Mouse (Mus musculus): ENCODE measurements around the gene Sfxn3. TPM values are rescaled to one million over a fixed set of nuclear protein-coding genes. Genes with fewer than 3 reads are reported as not detected.

Gene Sfxn3
- total and polyA plus RNA-seq, 3 experiments = 5.0 to 10.6 TPM; not detected in 1

- DNase-seq (ENCODE audit: low read depth, low spot score) = peak; percentile 85
- 0 out of 2 replicates have a peak overlapping the region, but pooled peaks have one; percentile 15 for H3K9ac ChIP-seq (ENCODE audit: control insufficient read depth, low read depth, low read length, poor library complexity, severe bottlenecking)
- H3K27me3 ChIP-seq (ENCODE audit: control insufficient read depth in 1 of 2, insufficient read depth in 2 of 2, low read length in 2 of 2) = no peaks in the 10 kb centered on the region
- peak overlapping the region; percentile 5 to 48; a peak in 2 of 4 replicates for H3K4me3 ChIP-seq (ENCODE audit: control insufficient read depth in 1 of 2, insufficient read depth in 1 of 2, low read depth in 2 of 2, low read length in 2 of 2)
- H3K9me3 ChIP-seq (replicated peaks; ENCODE audit: insufficient read depth, low read length) = no peaks in the 10 kb centered on the region
- peaks cover 10 to 23% of the 10 kb centered on the region in 2 experiments for H3K4me1 ChIP-seq (ENCODE audit: control insufficient read depth in 1 of 2, insufficient read depth in 2 of 2, low read length in 2 of 2)
- H3K79me2 ChIP-seq (ENCODE audit: control insufficient read depth, insufficient read depth, low read length, poor library complexity) = peaks cover 2% of the 10 kb centered on the region; the same call in 1 of the 2 replicates
- peaks cover 0 to 25% of the 10 kb centered on the region in 2 experiments; a peak in 2 of 4 replicates for H3K36me3 ChIP-seq (ENCODE audit: control insufficient read depth in 1 of 2, insufficient read depth in 2 of 2, low read length in 2 of 2)
- TF ChIP-seq RCOR1 (IDR thresholded peaks at IDR 0.05; ENCODE audit: low read depth, low read length) = peak; percentile 45; the same call in 1 of the 2 replicates
- peak; percentile 71 to 81 (median 78) for TF ChIP-seq CTCF (IDR thresholded peaks at IDR 0.05 in 2 of 3, conservative IDR thresholded peaks at IDR 0.05 in 1 of 3; ENCODE audit: control insufficient read depth in 1 of 3, insufficient read depth in 1 of 3, low read depth in 2 of 3, low read length in 3 of 3, poor library complexity in 1 of 3, severe bottlenecking in 1 of 3)
- 0 out of 2 replicates have a peak, but pooled peaks have one; percentile 43 for TF ChIP-seq ETS1 (IDR thresholded peaks at IDR 0.05; ENCODE audit: low read depth, low read length)
- peak; percentile 76; the same call in 1 of the 2 replicates for TF ChIP-seq MAZ (IDR thresholded peaks at IDR 0.05; ENCODE audit: low read depth, low read length)
- peak; percentile 28; the same call in 1 of the 2 replicates for TF ChIP-seq MAX (IDR thresholded peaks at IDR 0.05; ENCODE audit: low read length)
- no peak for TF ChIP-seq POLR2AphosphoS5 (IDR thresholded peaks at IDR 0.05; ENCODE audit: borderline replicate concordance, low read depth, low read length)
- no peak for TF ChIP-seq USF1 (IDR thresholded peaks at IDR 0.05; ENCODE audit: low read depth, low read length)
- no peak for TF ChIP-seq MAFK (IDR thresholded peaks at IDR 0.05; ENCODE audit: borderline replicate concordance, low read depth, low read length)
- no peak for TF ChIP-seq MXI1 (IDR thresholded peaks at IDR 0.05; ENCODE audit: low read depth, low read length)
- TF ChIP-seq KAT2A (conservative IDR thresholded peaks at IDR 0.05; ENCODE audit: low read depth, low read length) = no peak; the same call in 1 of the 2 replicates
- peak; percentile 86 for TF ChIP-seq ZNF384 (IDR thresholded peaks at IDR 0.05; ENCODE audit: low read depth, low read length)
- peak; percentile 63; the same call in 1 of the 2 replicates for TF ChIP-seq SIN3A (IDR thresholded peaks at IDR 0.05; ENCODE audit: low read length)
- peak; percentile 12 for TF ChIP-seq RAD21 (IDR thresholded peaks at IDR 0.05; ENCODE audit: low read depth, low read length)
- TF ChIP-seq ZMIZ1 (IDR thresholded peaks at IDR 0.05; ENCODE audit: low read depth, low read length) = no peak; the same call in 1 of the 2 replicates
- TF ChIP-seq JUND (IDR thresholded peaks at IDR 0.05; ENCODE audit: low read depth, low read length) = no peak
- no peak for TF ChIP-seq TBP (IDR thresholded peaks at IDR 0.05; ENCODE audit: low read depth, low read length)
- TF ChIP-seq UBTF (IDR thresholded peaks at IDR 0.05; ENCODE audit: borderline replicate concordance, insufficient read depth, low read depth, low read length) = 0 out of 2 replicates have a peak, but pooled peaks have one; percentile 2
- peak; percentile 91 for TF ChIP-seq GATA1 (IDR thresholded peaks at IDR 0.05; ENCODE audit: low read depth, low read length)
- no peak for TF ChIP-seq GABPA (IDR thresholded peaks at IDR 0.05; ENCODE audit: low read depth, low read length)
- 0 out of 2 replicates have a peak, but pooled peaks have one; percentile 34 for TF ChIP-seq MYC (IDR thresholded peaks at IDR 0.05; ENCODE audit: low read depth, low read length)
- TF ChIP-seq POLR2A (IDR thresholded peaks at IDR 0.05; ENCODE audit: control insufficient read depth in 1 of 2, insufficient read depth in 1 of 2, low read depth in 1 of 2, low read length in 2 of 2, poor library complexity in 1 of 2) = no peak; a peak in 1 of 4 replicates
- peak; percentile 42; the same call in 1 of the 2 replicates for TF ChIP-seq HCFC1 (IDR thresholded peaks at IDR 0.05; ENCODE audit: low read depth, low read length)
- no peak for TF ChIP-seq CHD1 (IDR thresholded peaks at IDR 0.05; ENCODE audit: low read depth, low read length)
- TF ChIP-seq ZC3H11A (IDR thresholded peaks at IDR 0.05; ENCODE audit: low read depth, low read length) = peak; percentile 19; the same call in 1 of the 2 replicates
- TF ChIP-seq NRF1 (IDR thresholded peaks at IDR 0.05; ENCODE audit: insufficient read depth, low read depth, low read length, poor library complexity, severe bottlenecking) = 0 out of 2 replicates have a peak, but pooled peaks have one; percentile 19
- 0 out of 2 replicates have a peak, but pooled peaks have one; percentile 54 for TF ChIP-seq TCF12 (IDR thresholded peaks at IDR 0.05; ENCODE audit: low read depth, low read length)
- TF ChIP-seq SMC3 (IDR thresholded peaks at IDR 0.05; ENCODE audit: low read depth, low read length) = peak; percentile 47
- TF ChIP-seq ZKSCAN1 (IDR thresholded peaks at IDR 0.05; ENCODE audit: low read depth, low read length) = no peak
- TF ChIP-seq POLR2AphosphoS2 (IDR thresholded peaks at IDR 0.05; ENCODE audit: low read length) = no peak
- TF ChIP-seq EP300 (IDR thresholded peaks at IDR 0.05; ENCODE audit: low read depth in 1 of 2, low read length in 2 of 2) = peak; percentile 68 to 78
- peak; percentile 29; the same call in 1 of the 2 replicates for TF ChIP-seq NELFE (IDR thresholded peaks at IDR 0.05; ENCODE audit: low read depth, low read length)
- peak; percentile 23; the same call in 1 of the 2 replicates for TF ChIP-seq TAL1 (IDR thresholded peaks at IDR 0.05; ENCODE audit: low read length)
- peak overlapping the region; percentile 46 for H3K27ac ChIP-seq (ENCODE audit: control insufficient read depth, low read depth, low read length)
These were observed 16.4 kb downstream of the Sfxn3 start for GRCm38 (mm10) chr19:45063565-45064292.

Data from MEL (cell line).